Mouse (Mus musculus) liver, postnatal 0 days (tissue): ENCODE measurements around the gene Sbf2.
A peak's percentile ranks its signal among the peaks of the same experiment; 100 is the strongest.

Experiments
- CTCF ChIP-seq: sonication (generic); IDR thresholded peaks from 2 replicates; pipeline ENCODE4 v1.5.1; 2016; ENCODE audit warnings: antibody characterized with exemption, low read depth
- EP300 ChIP-seq: IDR thresholded peaks from 2 replicates; pipeline ENCODE4 v1.6.1; 2016; ENCODE audit warnings: antibody characterized with exemption, low read depth, mild to moderate bottlenecking

DNA sequence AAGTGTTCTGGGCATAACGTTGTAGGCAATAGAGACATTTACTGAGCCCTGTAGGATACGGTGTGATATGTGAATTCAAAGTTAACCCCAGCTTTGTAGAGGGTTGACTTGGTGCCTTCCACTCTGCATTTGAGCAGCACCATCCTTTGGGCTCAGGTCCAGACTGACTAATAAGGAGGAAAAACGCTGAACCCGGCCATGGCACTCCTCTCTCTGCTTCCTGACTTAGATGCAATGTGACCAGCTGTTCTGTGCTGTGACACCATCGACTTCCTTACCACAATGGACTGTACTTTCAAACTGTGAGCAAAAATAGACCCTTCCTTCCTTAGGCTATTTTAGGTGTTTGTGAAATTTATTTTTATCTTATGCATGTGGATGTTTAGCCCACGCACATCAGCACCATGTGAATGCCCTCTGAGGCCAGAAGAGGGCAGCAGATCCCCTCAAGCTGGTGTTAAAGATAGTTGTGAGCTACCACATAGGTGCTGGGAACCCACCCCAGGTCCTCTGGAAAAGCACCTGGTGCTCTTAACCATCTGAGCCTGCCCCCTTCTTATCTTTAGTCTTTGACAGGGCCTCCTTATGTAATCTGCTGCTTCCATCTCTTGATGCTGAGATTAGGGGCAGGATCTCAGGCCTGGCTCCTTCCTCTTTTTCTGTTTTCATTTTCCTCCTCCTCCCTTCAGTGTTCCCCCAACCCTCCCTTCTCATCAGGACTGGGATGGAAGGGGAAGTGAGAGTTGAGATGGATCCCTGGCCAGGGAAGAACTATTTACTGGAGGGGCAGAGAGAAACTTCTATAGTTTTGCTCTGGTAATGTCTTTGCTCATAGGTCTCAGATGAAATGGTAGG, 34.6 kb upstream of the Sbf2 start:
- 0 out of 2 replicates have a peak, but pooled peaks have one; percentile 18 for TF ChIP-seq CTCF
- no peak for TF ChIP-seq EP300
